Mouse (Mus musculus) megakaryocyte, adult 5-6 weeks (primary cell): ENCODE measurements at regions not wholly inside any gene's neighbourhood (a gene's known extent, or its start where the extent isn't known, plus 50 kb on each side); places are given as distances from the start of the nearest gene placed in this dataset.

ENCODE experiments used
- ATAC-seq: 2 replicates; pipeline ENCODE4 v1.8.0; 2016; ENCODE audit warnings: mild to moderate bottlenecking, inconsistent platforms; ENCODE audit not compliant: poor library complexity, severe bottlenecking

DNA sequence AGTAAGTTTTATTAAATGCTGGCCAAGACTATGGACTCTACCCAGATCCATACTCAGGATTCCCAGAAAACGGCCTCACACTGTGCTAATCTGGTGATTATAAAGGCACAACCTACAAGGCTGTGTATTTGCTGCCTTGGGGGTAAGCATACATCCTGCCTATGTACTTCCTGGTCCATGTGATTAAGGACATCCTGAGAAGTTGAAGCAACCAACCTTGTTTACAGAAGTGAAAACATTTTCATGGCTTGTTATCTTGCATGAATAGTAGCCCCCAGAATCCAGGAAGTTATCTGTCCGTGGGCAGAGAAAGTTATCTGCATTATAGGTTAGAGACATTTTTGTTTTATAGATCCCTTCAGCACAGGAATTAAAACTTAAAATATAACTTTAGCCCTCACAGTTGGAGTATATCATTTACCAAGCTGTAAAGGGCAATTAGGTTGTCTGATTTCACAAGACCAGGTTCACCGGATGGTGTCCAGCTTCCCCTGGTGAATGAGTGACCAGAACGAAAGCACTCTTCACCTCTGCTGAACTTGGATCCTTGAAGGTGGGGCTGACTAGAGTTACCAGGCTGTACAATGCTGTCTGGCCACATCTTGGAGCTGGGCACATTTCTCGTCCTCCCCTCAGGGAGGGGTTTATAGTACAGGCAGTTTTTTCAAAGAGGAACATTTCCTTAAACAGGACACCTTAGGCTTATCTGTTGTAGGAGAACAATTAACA, 90.1 kb upstream of the Tbl1xr1 start:
- peak; percentile 50 for ATAC-seq

DNA sequence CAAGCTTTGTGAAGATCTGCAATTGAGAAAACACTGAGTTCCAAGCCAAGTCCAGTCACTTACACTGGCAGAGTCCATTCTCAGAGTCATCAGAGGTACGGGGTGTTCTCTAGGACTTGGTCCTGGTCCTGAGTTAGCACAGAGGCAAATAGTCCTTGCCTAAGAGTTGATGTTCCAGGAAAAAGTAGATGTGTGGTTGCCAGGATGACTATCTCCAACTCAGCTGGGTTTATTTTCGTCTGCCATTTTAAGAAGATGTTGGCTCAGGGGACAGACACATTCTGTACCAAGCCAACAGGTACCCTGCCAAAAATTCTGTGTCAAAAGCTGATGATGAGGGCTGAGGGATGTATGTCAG, 89.6 kb upstream of the Tbl1xr1 start:
- no peak for ATAC-seq

DNA sequence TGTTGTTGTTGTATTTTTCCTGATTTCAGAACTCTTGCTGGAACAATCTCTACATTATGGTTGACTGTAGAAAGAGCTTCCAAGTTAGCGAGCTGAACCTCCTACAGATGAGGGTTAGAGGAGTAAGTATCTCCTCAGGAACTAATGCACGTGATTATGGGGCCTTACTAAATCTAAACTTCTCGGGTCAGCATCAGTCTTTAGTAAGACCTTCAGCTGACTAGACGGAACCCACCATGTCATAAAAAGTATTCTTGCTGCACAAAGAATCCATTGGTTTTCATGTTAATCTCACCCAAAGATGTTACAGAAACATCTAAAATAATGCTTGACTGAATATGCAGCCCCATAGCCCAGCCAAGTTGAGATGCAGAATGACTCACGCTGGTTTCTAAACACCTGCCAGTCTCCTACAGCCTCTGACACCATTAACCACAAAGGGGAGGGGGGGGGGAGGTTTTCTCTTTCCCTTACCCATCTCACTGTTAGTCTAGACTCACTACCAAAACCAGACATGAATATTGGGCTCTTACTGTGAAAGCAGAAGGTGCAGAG, 88.9 kb upstream of the Tbl1xr1 start:
- peak; percentile 49 for ATAC-seq

DNA sequence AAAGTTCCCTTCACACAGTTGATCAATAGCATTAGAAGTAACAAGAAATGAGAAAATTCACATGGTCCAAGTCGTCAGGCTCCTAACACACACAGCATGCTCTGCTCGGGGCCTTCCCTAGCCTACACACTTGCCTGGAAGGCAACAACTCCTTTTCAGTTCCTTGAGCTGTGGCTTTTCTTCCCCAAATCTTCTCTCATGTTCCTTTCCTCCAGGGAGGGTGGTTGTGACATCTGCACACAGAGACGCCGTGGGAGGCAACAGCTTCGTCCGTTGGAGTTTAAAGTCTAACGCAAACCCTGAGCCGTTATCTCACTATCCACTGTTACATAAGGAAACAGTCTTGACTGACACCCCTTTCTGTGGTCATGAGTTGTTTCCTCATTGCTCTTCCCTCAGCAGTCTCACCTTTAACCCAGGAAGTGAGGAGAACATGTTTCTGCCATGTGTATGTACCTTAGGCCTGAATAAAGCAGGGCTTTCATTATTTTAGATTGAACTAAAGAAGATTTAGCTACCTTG, 88.4 kb upstream of the Tbl1xr1 start:
- peak; percentile 64 for ATAC-seq

DNA sequence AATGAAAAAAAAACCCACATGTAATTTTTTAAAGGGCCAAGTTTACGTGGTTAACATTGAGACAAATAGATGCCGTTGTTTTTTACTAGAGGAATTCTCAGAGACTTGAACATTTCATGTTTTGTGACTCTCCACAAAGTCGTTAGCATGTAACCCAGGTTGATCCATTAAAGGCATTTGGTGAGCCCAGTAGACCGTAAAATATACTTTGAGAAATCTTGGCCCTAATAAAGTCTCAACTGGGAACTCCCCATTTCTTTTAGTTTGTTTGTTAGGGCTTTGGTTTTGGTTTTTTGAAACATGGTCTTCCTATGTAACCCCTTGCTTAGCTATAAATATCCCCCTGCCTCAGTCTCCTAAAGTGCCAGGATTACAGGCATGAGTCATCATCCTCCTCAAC, 85.9 kb upstream of the Tbl1xr1 start:
- ATAC-seq: no peak

DNA sequence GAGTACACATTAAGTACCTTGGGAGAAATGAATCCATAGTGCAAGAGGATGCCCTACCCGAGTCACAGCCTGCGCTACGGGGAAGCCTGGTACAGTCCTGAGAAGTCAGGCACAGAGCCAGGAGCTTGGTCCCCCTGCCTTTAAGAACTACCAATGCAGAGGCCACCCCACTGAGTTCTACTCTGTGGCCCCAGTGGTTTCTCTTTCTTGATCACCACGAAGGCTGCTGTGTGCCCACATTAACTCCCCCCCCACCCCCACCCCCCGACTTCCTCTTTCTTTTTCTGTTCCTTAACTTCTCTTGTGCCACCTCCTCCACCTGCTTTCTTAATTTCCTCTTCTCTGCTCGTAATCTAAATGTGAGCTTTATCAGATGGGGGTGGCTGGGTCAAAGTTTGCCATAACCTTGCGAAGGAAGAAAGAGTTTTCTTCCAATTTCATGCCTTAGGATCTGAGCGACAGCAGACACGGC, 84.7 kb upstream of the Tbl1xr1 start:
- peak; percentile 56 for ATAC-seq

DNA sequence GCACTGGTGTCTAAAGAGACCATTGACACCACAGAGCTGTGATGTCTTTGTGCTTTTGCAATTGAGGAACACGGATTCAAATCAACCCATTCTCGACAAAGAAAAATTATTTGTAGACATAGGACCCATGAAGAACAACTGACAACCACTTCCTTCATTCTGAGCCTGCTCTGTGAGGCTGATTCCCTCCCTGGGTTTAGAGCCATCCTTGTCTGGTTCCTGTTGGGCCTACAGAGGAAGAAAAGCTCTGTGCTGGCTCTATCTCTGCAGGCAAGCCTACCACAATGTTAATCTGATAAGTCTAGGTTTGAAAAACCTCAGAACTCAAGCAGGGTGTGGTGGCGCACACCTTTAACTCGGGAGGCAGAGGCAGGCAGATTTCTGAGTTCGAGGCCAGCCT, 84.2 kb upstream of the Tbl1xr1 start:
- peak; percentile 17 for ATAC-seq

DNA sequence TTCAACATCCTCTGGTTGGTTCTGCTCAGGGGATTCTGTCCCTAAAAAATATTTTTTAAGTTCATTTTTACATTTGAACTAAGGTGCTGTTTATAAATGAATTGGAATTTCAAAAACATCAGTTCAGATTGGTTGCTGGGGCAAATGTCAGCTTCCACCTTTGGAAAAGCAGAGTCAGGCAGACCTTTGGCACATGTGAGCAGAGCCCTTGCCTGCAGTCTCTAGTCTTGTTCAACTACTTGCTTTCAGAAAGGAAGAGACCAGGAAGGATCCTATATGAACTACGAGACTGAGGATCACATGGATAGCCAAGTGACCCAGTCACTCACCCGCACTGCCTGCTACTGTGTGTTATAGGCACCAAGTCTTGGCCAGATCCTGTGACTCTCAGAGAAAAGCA, 82.5 kb upstream of the Tbl1xr1 start:
- ATAC-seq: no peak

DNA sequence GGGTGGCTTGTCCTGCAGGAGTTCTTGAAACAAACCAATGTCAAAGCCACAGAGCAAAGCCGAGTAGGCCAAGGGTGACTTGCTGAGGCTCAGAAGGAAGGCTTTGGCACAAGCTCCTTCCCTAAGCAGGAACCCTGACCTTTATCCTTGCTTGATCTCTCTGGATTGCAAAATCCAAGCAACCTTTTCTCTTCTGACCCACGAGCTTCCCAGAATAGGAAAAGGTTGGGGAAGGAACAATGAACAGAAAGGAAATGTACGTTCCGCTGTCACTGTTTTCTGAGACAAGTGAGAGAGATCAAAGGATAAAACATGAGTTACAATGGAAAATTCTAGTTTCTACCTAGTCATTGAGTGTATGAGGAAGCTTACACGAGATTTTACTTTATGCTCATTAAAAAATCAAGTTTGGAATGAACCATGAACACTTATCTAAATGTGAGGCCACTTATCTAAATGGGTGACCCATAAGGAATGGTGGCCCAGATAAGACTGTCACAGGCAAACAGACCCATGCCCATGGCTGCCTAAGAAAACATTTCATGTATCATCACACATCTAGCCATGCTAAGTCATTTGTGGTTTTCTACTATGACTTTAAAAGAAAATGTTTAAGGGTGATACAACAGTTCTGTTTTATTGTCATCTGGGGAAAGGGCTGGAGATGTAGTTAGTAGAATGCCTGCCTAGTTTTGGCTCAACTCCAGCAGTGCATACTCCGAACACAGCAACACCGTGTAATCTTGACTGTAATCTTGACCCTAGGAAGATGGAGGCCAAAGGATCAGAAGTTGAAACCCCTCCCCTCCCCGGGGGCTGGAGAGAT, 80.7 kb upstream of the Tbl1xr1 start:
- ATAC-seq: no peak

DNA sequence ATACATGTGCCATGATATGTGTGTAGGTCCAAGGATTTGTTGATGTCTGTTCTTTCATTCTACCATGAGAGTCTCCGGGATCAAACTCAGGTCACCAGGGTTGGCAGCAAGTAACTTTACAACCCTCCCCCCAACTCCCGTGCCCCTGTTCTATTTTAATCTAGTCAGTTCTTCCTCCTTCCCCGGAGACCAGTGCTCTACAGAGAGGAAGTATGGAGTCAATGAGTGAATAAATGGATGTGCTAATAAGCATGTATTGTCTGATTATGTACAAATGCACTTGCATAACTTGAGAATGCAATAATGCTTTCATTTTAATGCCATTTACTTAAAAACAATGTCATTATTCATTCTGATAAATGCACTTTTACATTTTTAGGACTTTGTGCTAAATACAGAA, 79.1 kb upstream of the Tbl1xr1 start:
- ATAC-seq: peak; percentile 73

DNA sequence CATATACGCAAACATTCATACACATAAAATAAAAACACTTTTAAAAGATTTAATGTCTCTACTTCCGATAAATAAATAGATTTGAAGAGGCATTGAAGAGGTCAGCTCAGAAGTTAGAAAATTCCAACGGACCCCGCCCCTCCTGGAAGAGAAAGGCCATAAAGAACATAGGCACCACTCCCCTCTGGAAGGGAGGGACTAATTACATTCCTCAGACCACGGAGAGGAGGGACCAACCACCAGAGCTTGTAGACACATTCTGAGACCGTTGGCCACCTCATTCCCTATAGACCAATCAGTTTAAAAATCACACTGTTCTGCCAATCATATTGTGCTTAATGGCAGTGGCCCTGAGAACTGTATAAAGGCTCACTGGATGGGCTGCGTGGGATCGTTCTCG, 71.0 kb upstream of the Tbl1xr1 start:
- no peak for ATAC-seq

DNA sequence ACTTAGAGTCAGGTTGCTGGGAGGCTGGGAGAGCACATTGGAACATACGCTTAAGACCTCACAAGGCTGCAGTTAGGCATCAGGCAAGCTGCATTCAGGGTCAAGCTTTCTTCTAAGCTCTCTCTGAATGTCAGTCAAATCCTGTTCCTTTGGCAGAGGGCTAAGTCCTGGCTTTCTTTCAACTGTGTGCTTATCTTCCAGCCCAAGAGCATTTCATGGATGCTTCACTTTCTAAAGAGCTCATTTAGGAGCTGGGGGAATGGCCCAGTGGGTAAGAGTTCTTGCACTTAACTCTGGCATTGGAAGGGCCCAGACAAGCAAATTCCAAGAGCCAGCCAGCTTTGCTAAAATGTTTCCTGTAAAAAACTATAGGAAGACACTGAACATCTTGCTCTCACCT, 70.3 kb upstream of the Tbl1xr1 start:
- no peak for ATAC-seq

DNA sequence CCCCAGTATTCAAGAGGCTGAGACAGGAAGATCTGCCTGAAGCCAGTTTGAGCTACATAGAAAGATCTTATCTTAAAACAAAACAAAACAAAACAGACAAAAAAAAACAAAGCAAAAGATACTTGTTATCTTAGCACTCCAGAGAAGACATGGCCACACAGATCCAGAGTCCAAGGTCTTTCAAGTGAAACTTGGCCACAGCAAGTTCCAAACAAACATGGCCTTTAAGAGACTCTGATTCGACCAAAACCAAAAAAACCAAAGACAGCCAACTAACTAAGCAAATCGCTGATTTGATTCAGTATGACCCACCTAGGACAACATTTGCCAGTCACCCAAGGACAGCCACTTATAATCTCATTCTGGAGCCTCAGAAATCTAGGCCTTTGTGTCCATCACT, 69.8 kb upstream of the Tbl1xr1 start:
- no peak for ATAC-seq

DNA sequence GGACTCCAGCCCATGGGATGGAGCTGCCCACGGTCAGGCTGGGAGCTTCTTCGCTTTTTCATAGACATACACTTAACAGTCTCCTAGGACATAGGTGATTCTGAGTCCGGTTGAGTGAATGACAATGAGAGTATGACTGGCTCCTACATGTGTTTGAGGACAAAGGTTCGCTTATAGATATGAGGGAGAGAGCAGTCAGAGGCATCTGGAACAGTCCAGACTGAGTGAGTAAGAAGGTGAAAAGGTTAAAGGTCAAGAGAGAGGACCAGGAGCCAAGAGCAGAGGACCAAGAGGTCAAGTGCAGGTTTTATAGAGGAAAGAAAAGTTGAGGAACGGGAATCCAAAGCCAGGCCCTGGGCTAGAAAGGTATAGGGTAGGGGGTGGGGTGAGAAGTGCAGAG, 68.7 kb upstream of the Tbl1xr1 start:
- ATAC-seq: no peak

DNA sequence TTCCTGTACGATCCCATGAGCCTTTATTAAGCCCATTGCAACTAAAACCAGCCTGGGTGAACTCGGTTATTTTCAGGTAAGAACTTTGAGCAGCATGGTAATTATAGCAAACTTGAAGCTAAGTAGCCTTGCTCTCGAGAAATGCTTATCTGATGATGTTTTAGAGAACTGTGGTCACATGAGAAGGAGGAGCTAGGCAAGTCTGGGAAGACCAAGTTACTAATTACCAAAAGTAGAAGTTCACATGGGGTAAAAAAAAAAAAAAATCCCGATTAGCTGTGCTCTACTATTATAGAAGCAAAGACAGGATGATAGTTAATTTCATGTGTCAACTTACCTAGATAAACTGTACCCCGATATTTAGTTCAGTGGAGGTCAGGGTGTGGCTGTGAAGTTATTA, 68.0 kb upstream of the Tbl1xr1 start:
- no peak for ATAC-seq

DNA sequence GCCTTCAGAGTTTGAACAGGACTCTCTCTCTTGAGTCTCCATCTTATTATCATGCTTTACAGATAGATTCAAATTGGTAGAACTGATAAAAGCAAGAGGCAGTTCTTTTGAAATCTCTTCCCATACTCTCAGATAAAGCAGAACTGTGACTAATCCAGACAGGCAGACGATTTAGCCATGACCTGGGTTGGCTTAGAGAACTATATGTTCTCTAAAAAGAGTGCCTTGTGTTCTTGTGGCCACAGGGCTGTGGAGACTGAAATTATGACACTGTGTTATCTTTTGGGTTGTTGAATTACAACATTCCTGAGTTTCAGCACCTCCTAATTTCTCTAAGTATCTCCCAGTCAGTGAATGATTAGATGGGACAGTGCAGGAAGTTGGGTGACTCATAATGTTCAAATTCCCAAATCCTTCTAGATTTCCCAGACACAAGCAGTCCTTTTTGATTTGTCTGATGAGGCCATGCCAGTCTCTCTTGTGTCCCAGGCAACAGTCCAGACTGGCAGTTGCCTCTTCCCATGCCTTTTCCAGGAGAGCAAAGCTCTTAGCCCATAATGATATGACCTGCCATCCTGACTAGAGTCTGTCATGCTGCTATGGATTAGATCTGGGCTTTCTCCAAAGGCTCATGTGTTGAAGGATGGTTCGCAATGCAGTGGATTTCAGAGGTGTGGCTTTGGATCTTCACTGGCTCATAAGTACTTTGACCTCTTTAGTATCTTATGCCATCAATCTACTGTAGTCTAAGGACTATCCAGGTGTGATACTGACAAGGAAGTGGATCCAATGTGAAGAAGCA, 66.4 kb upstream of the Tbl1xr1 start:
- peak; percentile 87 for ATAC-seq

DNA sequence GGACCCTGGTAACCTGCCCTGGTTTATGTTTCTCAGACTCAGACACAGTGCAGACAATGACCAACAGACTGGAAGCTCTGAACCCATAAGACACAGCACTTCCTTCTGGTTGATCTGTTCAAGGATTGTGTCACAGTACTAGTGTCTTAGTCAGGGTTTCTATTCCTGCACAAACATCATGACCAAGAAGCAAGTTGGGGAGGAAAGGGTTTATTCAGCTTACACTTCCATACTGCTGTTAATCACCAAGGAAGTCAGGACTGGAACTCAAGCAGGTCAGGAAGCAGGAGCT, 65.8 kb upstream of the Tbl1xr1 start:
- ATAC-seq: peak; percentile 77

DNA sequence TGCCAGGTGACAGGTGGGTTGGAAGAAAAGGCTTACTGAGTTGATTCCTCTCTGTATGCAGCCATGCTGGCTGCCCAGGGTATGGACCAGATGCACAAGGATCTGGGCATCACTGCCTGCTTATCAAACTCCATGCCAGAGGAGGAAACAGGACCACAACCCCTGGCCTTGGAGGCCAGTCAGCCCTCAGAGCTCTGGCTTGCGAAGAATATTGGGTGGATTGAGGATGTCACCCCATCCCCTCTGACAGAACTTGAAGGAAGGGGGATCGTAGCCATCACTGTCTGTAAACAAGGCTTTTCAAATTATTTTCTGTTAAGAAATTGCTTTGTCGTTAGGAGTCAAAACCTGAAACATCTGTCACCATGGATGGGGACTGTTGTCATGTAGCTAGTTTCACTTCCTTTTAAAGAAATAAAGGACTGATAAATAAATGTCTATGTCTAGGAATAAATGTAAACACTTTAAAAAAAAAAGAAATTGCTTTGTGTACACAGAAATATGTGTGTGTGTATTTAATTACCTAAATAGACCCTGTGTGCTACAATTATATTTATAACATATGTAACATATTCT, 55.0 kb upstream of the Tbl1xr1 start:
- ATAC-seq: peak; percentile 66

DNA sequence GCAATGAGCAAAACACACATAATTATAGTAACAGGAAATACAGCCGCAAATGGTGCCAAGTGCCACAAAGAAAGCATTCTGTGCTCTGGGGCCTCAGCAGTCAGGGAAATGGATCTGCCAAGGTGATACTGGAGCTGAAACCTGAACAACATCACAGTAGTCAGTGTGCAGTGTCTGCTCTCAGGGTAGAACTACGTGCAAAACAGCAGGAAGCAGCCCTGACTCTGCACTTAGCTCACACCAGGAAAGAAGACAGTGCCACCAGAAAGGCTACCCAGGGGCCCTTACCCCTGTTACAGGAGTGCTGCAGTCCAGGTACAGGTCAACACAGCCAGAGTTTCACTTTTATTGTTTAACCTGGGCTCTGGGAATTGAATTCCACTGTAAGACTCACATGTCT, 54.0 kb upstream of the Tbl1xr1 start:
- ATAC-seq: no peak

DNA sequence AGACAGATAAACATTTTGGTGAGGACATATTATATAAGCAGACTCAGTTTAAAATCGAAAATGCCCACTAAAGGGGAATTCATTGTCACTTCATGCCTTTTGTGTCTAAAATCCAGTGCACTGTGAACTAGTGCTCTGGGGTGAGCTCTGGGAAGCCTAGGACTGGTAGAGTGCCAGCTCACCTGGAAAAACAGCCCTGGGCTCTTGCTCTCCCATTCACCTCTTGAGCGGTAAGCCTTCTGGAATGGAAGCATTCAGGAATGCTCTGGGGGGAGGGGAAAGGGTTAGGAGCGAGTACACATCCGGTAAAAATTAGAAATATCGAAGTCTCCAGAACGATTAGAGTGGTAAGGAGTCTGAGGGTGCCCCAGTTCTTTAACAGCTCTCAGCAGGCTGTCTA, 53.4 kb upstream of the Tbl1xr1 start:
- no peak for ATAC-seq

DNA sequence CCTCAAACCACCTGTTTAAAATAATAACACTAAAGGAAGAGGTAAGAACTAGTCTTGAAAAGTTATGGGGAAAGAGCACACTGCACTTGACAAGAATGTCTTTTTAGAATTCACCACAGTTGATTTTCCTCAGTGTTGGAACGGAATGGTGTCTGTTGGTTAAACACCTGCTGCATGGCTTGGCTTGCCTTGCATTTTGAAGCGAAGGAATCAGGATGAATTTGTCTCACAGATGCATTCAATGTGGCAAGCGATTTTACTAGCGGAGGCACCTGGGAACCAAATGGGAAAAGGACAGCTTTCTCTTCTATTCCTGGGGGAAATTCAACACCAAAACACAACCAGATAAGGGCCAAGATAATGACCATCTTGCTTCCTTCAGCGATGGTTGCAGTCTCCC, 52.9 kb upstream of the Tbl1xr1 start:
- no peak for ATAC-seq
